Mouse (Mus musculus): ENCODE data around the gene Tmem235. TPM values are rescaled to one million over a fixed set of nuclear protein-coding genes. Genes with fewer than 3 reads are reported as not detected.

Tmem235 gene
- polyA plus RNA-seq, 1 experiment = not detected

GRCm38 (mm10) chr11:117882208-117882607 lies 21.7 kb downstream of the Tmem235 start:
- WGBS = 72% methylated on average over 1 of the region's 1 CpGs
- TF ChIP-seq CTCF (IDR thresholded peaks at IDR 0.05; ENCODE audit: control insufficient read depth, insufficient read depth, low read length) (no peak), POLR2A (IDR thresholded peaks at IDR 0.05; ENCODE audit: borderline replicate concordance, control insufficient read depth, low read depth, low read length) (no peak)
- no peak overlapping the region for H3K27ac ChIP-seq (ENCODE audit: control insufficient read depth, insufficient read depth, low read depth, low read length, poor library complexity)
- peaks cover 11% of the 10 kb centered on the region for H3K4me1 ChIP-seq (ENCODE audit: control insufficient read depth, insufficient read depth, low read length)
- no peak overlapping the region for H3K4me3 ChIP-seq (replicated peaks; ENCODE audit: control insufficient read depth, low read depth, low read length)

- Histone ChIP-seq H3K4me1 (ENCODE audit: control insufficient read depth, insufficient read depth, low read length) (peaks cover under 1% of the 10 kb centered on the region), H3K27ac (ENCODE audit: control insufficient read depth, insufficient read depth, low read depth, low read length, poor library complexity) (no peak overlapping the region), H3K4me3 (replicated peaks; ENCODE audit: control insufficient read depth, low read depth, low read length) (no peak overlapping the region)
- TF ChIP-seq CTCF (IDR thresholded peaks at IDR 0.05; ENCODE audit: control insufficient read depth, insufficient read depth, low read length) (no peak), POLR2A (IDR thresholded peaks at IDR 0.05; ENCODE audit: borderline replicate concordance, control insufficient read depth, low read depth, low read length) (no peak)
- WGBS = 28% methylated on average over 5 of the region's 5 CpGs
Observed at GRCm38 (mm10) chr11:117886000-117886399, 25.4 kb downstream of the Tmem235 start.

DNA sequence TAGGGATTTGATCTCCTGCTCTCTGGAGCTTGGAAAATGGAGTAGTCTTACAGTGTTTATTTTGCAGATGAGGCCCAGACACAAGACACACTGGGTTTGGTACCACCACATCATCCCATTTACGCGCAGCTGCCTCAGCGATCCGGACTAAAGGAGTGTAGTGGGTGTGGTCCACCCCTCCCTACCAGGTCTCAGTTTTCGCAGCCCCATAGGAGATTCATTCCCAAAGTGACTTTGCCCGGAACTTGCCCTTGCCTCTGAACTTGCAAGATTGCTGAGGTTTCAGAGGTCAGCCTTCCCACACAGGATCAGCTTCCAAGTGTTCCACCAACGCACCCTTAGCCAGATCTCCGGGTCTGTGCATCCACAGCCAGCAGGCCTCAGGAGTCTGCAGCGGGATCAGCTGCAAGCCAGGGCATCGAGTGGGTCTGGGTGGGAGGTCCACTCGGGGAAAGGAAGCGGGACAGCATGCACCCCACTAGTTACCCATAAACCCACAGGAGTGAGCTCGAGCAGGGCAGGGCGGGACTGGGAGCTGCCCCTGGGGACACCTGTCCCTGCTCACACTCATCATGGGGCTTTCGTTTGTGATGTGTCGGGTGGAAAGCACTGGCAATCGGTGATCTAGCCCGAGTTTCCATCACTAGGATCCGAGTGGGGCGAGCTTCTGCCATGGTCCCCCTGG lies 27.8 kb downstream of the Tmem235 start:
- H3K4me1 ChIP-seq (ENCODE audit: control insufficient read depth, insufficient read depth, low read length) = no peaks in the 10 kb centered on the region
- 87% methylated on average over 20 of the region's 20 CpGs for WGBS
- no peak overlapping the region for H3K27ac ChIP-seq (ENCODE audit: control insufficient read depth, insufficient read depth, low read depth, low read length, poor library complexity)
- H3K4me3 ChIP-seq (replicated peaks; ENCODE audit: control insufficient read depth, low read depth, low read length) = no peak overlapping the region
- TF ChIP-seq POLR2A (IDR thresholded peaks at IDR 0.05; ENCODE audit: borderline replicate concordance, control insufficient read depth, low read depth, low read length) (no peak), CTCF (IDR thresholded peaks at IDR 0.05; ENCODE audit: control insufficient read depth, insufficient read depth, low read length) (no peak)

DNA sequence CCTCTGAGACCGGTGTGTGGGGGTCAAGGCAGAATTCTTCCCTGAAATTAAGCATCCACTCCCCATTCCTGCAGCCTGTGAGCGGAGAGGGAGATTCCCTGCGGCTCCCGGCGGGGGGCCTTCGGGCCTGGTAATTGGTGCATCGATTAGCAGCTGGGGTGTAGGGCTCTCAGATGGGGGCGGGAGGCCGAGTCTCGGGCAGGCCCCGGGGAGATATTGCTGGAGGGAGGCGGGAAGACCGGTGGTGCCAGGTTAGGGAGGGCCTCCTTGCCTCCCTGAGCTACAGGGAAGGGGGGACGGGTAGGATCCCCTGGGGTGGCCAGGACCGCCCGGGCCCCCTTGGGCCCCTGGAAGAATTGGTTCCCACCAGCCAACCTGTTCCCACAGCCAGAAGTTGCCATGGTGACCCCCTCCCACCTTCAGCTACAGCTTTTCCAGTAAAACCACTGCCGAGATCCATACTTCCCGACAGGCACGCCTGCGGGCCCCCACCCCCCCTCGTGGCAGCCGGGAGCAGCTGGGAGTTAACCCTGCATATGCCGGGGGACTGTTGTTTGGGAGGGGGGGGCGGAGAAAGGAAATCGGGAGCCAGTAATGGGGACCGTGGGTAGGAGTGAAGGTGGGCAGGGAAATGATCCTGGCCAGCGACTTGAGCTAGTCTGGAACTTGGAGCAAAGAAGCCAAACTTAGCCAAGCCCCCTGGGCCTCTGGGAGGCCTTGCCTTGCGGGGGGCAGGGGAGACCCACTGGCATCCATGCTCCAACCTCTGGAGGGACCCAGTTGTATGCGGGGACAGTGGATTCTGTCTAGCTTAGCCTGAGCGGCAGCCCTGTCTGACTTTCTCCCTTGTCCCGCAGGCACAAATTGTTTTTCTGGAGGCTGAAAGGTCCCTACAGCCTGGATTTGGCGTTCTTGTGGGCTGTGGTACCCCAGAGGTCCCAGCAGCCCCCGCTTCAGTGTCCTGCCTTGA lies 28.6 kb downstream of the Tmem235 start:
- 74% methylated on average over 33 of the region's 33 CpGs for WGBS
- H3K4me1 ChIP-seq (ENCODE audit: control insufficient read depth, insufficient read depth, low read length) = no peaks in the 10 kb centered on the region
- H3K27ac ChIP-seq (ENCODE audit: control insufficient read depth, insufficient read depth, low read depth, low read length, poor library complexity) = no peak overlapping the region
- TF ChIP-seq CTCF (IDR thresholded peaks at IDR 0.05; ENCODE audit: control insufficient read depth, insufficient read depth, low read length) (no peak), POLR2A (IDR thresholded peaks at IDR 0.05; ENCODE audit: borderline replicate concordance, control insufficient read depth, low read depth, low read length) (no peak)
- no peak overlapping the region for H3K4me3 ChIP-seq (replicated peaks; ENCODE audit: control insufficient read depth, low read depth, low read length)

DNA sequence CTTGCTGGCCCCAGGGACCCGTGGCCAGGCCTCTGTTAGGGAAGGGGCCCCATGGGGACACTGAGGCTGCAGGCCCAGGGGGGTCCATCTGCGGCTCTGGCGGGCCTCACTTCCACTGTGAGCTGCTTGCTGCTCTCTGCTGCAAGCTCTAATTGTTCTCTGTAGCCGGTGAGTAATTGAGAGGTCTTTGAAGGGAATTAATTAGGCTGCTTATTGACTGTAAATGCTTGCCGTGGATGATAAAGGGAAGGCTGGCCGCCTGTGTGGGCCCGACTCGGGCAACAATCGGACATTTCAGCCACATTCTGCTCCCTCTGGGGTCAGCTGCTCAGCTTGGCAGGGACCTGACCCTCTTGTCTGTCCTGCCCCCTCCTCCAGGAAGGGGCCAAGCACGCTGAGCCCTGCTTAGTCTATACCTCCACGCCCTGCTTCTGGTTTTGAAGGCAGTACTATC lies 29.4 kb downstream of the Tmem235 start:
- 63% methylated on average over 11 of the region's 11 CpGs for WGBS
- Histone ChIP-seq H3K4me3 (replicated peaks; ENCODE audit: control insufficient read depth, low read depth, low read length) (no peak overlapping the region), H3K4me1 (ENCODE audit: control insufficient read depth, insufficient read depth, low read length) (no peaks in the 10 kb centered on the region), H3K27ac (ENCODE audit: control insufficient read depth, insufficient read depth, low read depth, low read length, poor library complexity) (no peak overlapping the region)
- TF ChIP-seq CTCF (IDR thresholded peaks at IDR 0.05; ENCODE audit: control insufficient read depth, insufficient read depth, low read length) = no peak
- TF ChIP-seq POLR2A (IDR thresholded peaks at IDR 0.05; ENCODE audit: borderline replicate concordance, control insufficient read depth, low read depth, low read length) = no peak

DNA sequence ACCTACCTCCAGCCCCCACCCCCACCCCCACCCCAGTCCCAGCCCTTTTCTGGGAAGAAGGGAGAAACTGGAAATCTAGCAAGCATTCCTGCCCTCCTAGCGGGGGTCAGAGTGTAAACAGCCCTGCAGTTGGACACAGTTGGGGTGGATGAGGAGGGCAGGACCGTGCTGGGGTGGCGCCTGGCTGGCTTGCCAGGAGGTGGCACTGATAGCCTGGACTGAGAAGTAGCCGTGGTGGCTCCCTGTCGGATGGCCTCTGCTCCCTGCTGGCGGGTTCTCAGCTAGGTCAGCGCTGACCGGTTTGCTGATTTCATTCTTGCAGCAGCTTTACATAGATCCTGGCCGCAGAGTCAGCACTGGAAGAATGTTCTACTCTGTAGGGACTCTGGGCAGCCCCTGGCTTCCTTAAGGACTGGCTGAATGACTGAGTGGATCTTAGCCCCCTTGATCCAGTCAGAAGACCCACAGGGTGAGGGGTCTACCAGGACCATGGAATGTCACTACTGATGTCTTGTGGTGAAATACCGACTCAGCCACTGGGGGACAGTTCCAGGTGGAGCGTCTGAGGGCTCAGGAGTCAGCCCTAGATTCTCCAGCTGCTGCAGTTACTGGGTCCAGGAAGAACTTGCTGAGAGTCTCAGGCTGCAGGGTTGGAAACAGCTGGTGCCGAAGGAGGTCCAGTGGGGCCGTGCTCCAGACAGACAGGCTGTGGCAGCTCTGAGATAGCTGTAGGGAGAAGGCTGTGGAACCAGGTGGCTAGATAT lies 30.1 kb downstream of the Tmem235 start:
- H3K27ac ChIP-seq (ENCODE audit: control insufficient read depth, insufficient read depth, low read depth, low read length, poor library complexity) = no peak overlapping the region
- no peak for TF ChIP-seq POLR2A (IDR thresholded peaks at IDR 0.05; ENCODE audit: borderline replicate concordance, control insufficient read depth, low read depth, low read length)
- TF ChIP-seq CTCF (IDR thresholded peaks at IDR 0.05; ENCODE audit: control insufficient read depth, insufficient read depth, low read length) = no peak
- H3K4me1 ChIP-seq (ENCODE audit: control insufficient read depth, insufficient read depth, low read length) = no peaks in the 10 kb centered on the region
- WGBS = 70% methylated on average over 13 of the region's 13 CpGs
- H3K4me3 ChIP-seq (replicated peaks; ENCODE audit: control insufficient read depth, low read depth, low read length) = no peak overlapping the region

DNA sequence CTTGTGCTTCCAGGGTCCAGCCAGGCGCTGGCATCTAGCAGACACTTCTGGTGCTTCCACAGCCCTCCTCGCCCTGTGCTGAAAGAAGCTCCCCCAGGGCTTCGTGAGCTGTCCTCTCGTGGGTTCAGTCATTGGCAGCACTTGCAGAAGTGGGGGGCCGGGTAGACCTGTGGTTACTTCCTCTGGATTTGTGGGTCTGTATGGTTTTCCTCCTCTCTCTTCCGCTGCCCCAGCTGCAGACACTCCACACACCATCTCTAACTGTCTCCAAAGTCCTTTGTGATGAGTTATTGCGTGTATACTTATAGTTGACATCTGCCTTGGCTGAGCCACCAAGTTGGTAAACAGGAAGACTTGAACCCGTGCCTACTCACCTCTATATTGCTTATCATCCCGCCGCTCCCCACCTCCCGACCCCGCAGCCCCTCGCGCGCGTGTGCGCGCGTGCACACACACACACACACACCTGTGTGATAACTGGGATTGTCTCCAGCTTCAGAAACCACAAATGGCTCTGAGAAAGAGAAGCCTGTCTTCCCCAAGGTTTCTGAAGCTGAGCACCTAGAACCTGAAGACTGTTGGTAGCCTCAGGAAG lies 31.1 kb downstream of the Tmem235 start:
- 41% methylated on average over 19 of the region's 19 CpGs for WGBS
- H3K4me3 ChIP-seq (replicated peaks; ENCODE audit: control insufficient read depth, low read depth, low read length) = no peak overlapping the region
- no peak overlapping the region for H3K27ac ChIP-seq (ENCODE audit: control insufficient read depth, insufficient read depth, low read depth, low read length, poor library complexity)
- TF ChIP-seq POLR2A (IDR thresholded peaks at IDR 0.05; ENCODE audit: borderline replicate concordance, control insufficient read depth, low read depth, low read length) (no peak), CTCF (IDR thresholded peaks at IDR 0.05; ENCODE audit: control insufficient read depth, insufficient read depth, low read length) (no peak)
- no peaks in the 10 kb centered on the region for H3K4me1 ChIP-seq (ENCODE audit: control insufficient read depth, insufficient read depth, low read length)
